Mouse (Mus musculus): ENCODE results near the gene Arid3b.

DNA sequence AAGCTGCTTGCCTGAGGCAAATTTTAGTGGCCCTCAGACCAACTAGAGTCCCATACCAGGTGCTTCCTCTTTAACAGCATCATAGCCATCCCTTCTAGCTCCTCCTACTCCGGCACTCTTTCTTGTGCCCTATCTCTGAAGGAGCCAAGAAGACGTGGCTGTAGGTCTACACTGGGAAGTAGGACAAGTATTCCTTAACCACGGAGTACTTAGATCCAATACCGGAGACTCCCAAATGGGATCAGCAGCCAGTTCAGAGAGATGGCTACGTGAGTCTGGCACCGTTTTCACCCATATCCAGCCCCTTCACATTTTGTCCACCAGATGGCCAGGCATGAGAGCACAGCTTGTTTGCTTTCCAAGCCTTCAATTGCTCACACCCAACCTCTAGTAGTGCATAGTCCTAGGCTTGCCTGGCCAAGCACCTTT is 74.0 kb downstream of the Arid3b start:
- TF ChIP-seq ZNF384 (IDR thresholded peaks at IDR 0.05; ENCODE audit: low read depth, low read length) (no peak), HCFC1 (IDR thresholded peaks at IDR 0.05; ENCODE audit: borderline replicate concordance, insufficient read depth, low read length) (no peak), ZC3H11A (IDR thresholded peaks at IDR 0.05; ENCODE audit: borderline replicate concordance, low read depth, low read length) (no peak), MAFK (IDR thresholded peaks at IDR 0.05; ENCODE audit: insufficient read depth, low read depth, low read length) (no peak)
